Mouse (Mus musculus) left cerebral cortex, postnatal 4 days (tissue): ENCODE results near the gene Alx3. TPM values are rescaled to one million over a fixed set of nuclear protein-coding genes. Genes with fewer than 3 reads are reported as not detected.
A peak's percentile ranks its signal among the peaks of the same experiment; 100 is the strongest.

Source experiments
- DNase-seq: peaks from one replicate; pipeline ENCODE4 v3.0.0-alpha.2; 2022
- intact Hi-C: fragments of 180-260 bp; cut with DNase I; formaldehyde crosslinking; loops from one replicate; pipeline ENCODE4 v1.15.1; 2025
- total RNA-seq, 2 experiments: library from RNA; stranded (reverse); gene quantifications; 2 replicates each; pipeline ENCODE4 v1.2.3; 2021

The Alx3 gene
- total RNA-seq, 2 experiments from 2014 or later: 1.7 to 1.9 TPM

DNA sequence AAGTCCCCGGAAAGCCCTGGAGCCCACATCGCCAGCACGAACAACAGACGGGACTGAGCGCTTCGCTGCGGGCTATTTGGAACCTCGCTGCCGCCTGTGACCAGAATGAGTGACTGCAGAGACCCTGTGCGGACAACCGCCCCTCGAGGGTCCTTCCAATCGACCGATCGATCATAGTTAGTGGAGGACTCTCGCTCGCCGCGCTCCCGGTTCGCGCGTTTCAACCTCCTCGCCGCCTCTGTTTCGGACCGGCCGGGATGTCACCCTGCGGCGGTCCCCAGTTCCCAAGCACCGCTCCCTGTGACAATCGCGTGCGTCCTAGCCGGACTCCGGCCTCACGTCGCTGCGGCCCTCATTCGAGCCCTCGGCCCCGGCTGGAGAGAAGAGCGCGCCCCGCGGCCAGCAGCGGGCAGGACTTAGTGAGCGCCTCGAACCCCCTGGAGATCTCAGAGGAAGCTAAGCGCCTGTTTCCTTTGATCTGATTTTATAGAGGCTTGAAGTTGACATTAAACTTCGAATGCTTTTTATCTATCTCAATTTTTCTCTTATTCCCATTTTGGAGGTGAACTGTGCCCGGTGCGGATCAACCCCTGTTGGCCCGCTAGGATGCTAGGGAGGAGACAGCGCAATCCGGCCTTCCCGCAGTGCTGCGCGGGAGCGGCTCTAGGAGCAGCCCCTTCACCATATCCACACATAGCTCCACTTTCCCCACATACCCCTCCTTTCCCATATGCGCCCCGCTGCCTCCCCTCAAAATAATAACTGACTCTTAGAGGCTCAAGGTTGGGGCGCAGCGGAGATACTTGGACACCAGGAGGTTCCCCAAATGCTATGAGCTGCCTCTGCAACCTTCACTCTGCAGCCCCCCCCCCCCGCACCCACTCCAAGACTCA is 11.7 kb upstream of the Alx3 start:
- intact Hi-C loops: no loop called here
- DNase-seq: no peak

DNA sequence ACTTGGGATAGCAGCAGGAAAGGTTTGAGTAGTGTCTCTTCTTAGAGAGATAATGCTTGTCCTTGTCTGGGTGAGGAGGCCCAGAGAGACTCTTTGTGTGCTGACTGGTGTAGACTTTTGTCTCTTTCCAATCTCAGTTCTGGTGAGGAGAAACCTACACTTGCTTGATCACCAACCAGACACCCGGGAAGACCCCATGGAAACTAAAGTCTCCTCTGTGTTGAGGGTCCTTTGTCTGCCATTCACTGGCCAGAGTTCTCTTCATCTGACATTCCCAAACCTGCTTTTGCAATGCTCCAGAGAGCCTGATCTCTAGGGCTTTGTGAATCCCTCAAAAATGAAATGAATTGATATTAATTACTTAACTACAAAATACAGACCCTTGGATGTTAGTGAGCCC is 10.9 kb upstream of the Alx3 start:
- no peak for DNase-seq
- intact Hi-C loops: no loop called here

GRCm38 (mm10) chr3:107586504-107586903 is 8.3 kb upstream of the Alx3 start:
- peak; percentile 34 for DNase-seq
- intact Hi-C loops: no loop called here

GRCm38 (mm10) chr3:107591612-107592011 is 3.2 kb upstream of the Alx3 start:
- no peak for DNase-seq
- intact Hi-C loops: no loop called here

- intact Hi-C loops: no loop called here
- no peak for DNase-seq
These were observed 1.2 kb upstream of the Alx3 start for GRCm38 (mm10) chr3:107593632-107594031.

- no peak for DNase-seq
- intact Hi-C loops: no loop called here
These were observed 570 bp downstream of the Alx3 start for GRCm38 (mm10) chr3:107595264-107595937.

DNA sequence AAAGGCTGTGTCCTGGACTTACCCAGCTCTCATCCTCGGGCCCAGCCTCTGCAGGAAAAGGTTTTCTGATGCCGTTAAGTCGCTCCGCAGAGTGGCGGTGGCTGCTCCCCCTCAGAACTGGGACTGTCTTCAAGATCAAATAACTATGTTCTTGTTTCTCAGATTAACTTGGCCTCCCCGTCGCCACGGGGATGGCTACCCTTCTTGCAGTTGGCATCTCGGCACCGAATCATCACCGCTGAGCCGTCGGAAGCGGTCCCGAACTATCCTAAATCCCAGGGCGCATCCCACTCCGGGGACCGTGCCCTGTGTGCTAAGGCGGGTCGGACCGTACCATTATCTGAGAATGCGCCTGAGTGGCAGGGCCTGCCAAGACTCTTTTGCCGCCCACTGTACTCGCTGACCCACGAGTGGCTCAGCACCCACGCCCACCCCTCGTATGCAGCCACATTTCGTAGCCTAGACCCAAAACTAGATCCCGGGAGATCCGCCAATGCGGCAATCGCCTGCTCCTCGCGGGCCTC is 1.2 kb downstream of the Alx3 start:
- no peak for DNase-seq
- intact Hi-C loops: no loop called here

- intact Hi-C loops: no loop called here
- DNase-seq: peak; percentile 28
These were observed 1.7 kb downstream of the Alx3 start for GRCm38 (mm10) chr3:107596559-107596958.

DNA sequence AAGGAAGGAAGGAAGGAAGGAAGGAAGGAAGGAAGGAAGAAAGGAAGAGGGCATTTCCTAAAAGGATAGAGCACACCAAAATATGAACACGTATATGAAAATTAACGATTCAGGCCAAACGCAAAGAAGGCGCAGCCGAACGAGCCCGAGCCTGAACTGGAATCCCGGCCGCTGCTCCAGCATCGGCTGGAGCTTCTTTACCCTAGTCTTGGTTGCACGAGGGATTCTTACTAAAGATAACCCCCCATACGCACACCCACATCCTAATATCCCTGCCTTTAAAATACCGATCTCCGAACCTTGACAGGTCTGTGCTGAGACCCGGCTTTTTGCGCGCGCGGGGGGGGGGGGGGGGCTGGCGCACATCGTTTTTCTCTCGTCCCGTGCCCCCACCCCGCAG is 2.3 kb downstream of the Alx3 start:
- intact Hi-C loops: no loop called here
- DNase-seq: no peak

DNA sequence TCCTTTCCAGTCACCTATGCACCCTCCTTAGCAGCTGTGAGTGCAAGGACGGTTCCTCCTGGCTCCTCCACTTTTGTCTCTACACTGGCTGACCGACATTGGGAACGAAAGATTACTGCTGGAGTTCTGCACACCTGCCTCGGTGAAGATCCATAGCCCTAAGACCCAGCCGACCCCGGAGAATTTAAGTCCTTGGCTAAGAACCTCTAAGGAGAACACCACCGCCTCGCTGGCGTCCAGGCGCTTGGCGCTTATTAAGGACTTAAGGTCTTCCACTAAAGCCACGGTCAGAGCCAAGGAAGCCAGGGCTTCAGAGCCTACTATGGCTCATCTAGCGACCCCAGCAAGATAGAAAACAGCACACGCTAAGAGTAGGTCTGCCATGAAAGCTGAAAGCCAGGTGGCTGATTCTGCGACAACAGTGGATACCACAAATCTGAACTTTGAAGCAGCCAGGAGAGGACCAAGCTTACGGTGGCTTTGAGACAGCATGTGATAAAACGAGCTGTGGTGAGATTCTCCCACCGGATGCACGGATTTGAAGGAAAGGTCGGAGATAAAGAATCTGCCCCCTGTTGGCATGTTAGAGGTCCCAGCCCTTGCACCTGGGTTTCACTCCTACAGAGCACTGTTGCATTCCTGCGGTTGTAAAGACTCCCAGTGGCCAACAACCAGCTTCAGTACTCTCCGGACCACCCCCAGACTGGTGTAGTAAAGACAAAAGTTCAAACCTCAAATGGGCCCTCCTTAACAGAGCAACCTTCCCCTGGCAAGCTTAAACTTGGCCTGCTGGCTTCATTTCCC is 3.0 kb downstream of the Alx3 start:
- DNase-seq: no peak
- intact Hi-C loops: no loop called here

GRCm38 (mm10) chr3:107600127-107600526 is 5.3 kb downstream of the Alx3 start:
- intact Hi-C loops: no loop called here
- no peak for DNase-seq

- peak; percentile 64 for DNase-seq
These were observed 10.5 kb downstream of the Alx3 start for GRCm38 (mm10) chr3:107605304-107605703.

GRCm38 (mm10) chr3:107607221-107607620 is 12.4 kb downstream of the Alx3 start:
- intact Hi-C loops: no loop called here
- DNase-seq: no peak

More at GRCm38 (mm10) chr3:107605304-107605703, 10.5 kb downstream of the Alx3 start:
- intact Hi-C loops: no loop called here

DNA sequence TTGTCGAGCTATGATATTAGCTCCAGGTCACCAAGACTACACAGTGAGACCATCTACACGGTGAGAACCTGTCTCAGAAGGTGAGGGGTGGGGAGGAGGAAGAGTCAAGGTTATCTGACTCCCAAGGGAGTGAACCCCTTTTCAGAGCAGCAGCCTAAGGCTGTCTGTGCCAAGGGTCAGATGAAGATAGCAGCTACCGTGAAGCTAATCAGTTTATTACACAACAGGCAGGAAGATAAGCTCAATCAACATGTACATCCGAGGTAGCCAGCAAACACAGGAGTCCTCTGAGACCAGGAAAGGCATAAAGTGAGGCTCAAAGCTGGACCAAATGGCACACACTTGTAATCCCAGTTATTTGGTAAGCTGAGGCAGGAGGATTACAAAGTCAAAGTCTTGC is 14.0 kb downstream of the Alx3 start:
- intact Hi-C loops: no loop called here
- no peak for DNase-seq

GRCm38 (mm10) chr3:107609376-107609775 is 14.5 kb downstream of the Alx3 start:
- intact Hi-C loops: no loop called here
- no peak for DNase-seq

GRCm38 (mm10) chr3:107611394-107611793 is 16.6 kb downstream of the Alx3 start:
- no peak for DNase-seq
- intact Hi-C loops: no loop called here

DNA sequence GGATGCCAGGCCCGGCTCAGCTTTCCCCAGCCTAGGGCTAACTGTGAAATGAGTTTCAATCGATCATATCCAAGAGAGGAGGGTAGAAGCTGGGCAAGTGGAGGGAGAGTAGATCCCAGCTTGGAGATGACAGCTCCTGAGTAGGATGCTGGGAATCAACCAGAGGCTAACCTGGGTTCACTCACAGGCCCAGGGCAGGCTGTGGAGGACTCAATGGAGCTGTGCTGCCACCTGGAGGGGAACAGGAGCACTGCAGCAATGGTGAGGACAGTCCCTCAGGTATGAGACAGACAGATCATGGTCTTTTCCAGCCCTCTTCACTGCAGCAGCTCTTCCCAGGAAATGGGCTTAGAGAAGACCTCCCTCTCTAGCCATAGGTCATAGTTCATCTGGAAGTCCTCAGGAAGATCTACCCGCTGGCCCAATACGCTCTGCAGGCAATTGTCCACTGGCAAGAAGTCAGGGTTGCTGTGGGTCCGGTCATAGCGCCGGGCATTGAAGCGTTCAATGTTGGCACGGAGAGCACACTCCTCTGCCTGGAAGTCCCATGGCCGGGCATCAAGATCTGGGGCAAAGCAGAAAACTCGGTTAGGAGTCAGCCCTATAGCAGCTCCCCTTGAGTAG is 18.2 kb downstream of the Alx3 start:
- peak; percentile 82 for DNase-seq
- intact Hi-C loops: no loop called here

- no peak for DNase-seq
- intact Hi-C loops: no loop called here
These were observed 23.0 kb downstream of the Alx3 start for GRCm38 (mm10) chr3:107617800-107618199.

DNA sequence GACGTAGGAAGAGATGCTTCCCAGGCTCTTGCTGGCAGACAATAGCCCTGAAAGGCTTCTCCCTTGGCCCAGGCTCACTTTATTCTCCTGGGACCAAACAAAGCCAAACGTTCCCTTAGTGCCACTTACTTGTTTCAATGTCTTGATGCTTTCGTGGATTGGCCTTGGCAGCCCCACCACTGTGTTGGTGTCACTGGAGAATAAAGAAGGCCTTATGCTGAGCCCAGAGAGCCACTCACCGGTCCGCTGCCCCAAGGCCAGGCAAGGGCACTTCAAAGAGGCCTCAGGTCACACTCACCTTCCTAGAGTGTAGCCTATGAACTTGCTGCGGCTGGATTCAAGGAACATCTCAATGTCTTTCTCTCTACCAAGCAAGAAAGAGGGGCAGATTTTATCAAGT is 25.1 kb downstream of the Alx3 start:
- DNase-seq: no peak
- intact Hi-C loops: loop anchor here (10.0 kb wide), 1 partner anchor 55 kb away; no protein-coding TSS in a partner anchor

DNA sequence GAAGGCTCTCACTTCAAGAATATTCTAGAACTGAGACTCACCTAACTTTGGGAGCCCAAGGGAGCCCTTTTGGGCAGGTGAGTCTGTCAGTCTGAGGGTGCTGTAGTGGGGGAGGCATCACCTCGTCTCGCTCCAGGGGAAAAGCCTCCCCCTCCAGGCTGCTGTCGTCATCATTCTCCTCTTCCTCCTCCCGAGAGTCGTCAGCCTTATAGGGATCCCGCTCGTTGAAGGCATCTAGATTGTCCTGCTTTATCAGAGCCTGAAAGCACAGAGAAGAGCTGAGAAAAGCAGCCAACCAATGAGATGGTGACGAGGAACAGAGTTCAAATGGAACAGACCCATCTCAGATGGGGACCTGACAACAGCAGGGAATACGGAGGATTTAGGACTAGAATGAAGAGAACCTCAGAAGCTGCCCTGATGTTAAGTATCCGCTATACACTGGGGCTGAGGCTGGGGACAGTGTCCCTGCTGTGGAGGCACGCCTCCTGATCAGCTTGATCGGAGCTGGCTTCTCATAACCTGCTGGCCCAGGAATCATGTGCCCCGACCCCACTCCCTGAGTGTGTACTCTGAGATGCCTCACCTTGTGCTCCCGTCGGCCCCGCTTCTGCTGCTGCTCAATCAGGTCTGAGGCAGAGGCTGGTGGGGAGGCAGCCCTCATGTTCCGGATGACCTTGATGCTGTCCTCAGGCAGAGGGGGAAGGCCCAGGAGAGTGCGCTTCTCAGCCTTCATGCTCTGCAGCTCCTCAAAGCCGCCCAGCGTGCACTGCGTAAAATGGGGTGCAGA is 26.6 kb downstream of the Alx3 start:
- DNase-seq: no peak
- intact Hi-C loops: loop anchor here (10.0 kb wide), 1 partner anchor 53 kb away; no protein-coding TSS in a partner anchor
